Mouse (Mus musculus): ENCODE data around the gene Zfp383.

- no peak; the same call in 1 of the 2 replicates for TF ChIP-seq CTCF (IDR thresholded peaks at IDR 0.05; ENCODE audit: insufficient read depth, low read depth, low read length)
- peak; percentile 46; the same call in 1 of the 2 replicates for TF ChIP-seq POLR2A (IDR thresholded peaks at IDR 0.05; ENCODE audit: insufficient read depth, low read depth, low read length)
These were observed 45.7 kb downstream of the Zfp383 start, which contains the start of gene Zfp74 for GRCm38 (mm10) chr7:29953513-29954401.

Data from olfactory bulb, adult 2 months (tissue).